Mouse (Mus musculus): ENCODE measurements at regions not wholly inside any gene's neighbourhood (a gene's known extent, or its start where the extent isn't known, plus 50 kb on each side); places are given as distances from the start of the nearest gene placed in this dataset.

- in situ Hi-C loops (cut with MboI, MseI): no loop called here
Observed at GRCm38 (mm10) chr3:140645785-140646388, 566.3 kb downstream of the Pdha2 start.

GRCm38 (mm10) chr3:140619885-140620284 lies 592.3 kb downstream of the Pdha2 start:
- in situ Hi-C loops (cut with MboI, MseI): no loop called here

All from regulatory T cell (primary cell).